Mouse (Mus musculus) urinary bladder, adult 18-20 months (tissue): ENCODE results near the gene Clip1.
A peak's percentile ranks its signal among the peaks of the same experiment; 100 is the strongest.
"Not testable (repeated sequence)": the region's sequence is repeated elsewhere in the genome, so short reads cannot be mapped to it uniquely, and the experiment has no call there.

Experiments used
- DNase-seq, 2 experiments: peaks; one replicate each; pipeline ENCODE4 v3.0.0; 2022; ENCODE audit warnings: low spot score in 2 of 2, mixed read lengths in 2 of 2

The Clip1 gene

DNA sequence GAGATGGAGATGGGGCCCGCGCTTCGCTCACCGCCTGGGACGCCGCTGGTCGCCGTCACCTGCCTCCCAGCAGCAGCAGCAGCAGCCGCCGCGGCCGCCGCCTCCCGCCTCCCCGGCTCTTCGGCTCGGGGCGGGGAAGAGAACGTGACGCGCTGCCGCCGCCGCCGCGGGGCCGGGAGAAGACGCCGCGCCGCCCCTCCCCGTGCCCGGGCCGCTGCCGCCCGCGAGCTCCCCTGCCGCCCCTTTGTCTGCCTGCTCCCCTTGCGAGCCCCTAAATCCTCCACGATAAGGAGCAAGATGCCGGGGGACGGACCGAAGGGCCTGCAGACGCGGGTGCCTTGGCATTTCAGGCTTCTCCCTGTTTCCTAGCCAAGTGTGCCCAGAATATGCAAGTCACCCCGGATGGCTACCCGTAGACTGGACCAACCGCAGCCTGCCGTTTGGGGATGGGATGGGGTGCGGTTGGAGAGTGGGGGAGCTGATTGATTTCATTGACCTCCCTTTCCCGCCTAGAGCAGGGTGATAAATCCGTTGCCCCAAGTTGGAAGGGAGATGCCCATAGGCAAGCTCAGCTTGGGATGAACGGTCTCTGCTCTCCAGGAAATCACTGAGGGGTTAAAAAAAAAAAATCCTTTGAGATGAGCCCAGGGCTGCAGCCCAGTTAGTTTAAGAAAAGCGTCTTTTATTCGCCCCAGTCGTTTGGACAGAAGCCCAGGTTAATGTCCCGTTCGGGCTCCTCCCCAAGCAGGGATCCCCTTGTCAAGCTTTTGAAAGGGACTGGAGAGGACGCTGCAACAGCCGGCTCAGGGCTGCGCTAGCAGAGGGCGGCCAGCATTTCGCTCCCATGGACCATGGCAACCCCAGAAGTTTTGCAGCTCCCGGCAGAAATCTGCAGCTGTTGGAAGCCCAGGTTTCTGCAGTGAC is at the start of gene Clip1:
Clip1 (minus strand) TSS at position 398 of the 924 bp plus-strand sequence.
- DNase-seq, result peak in 1 of 2 experiments; percentile 47

DNA sequence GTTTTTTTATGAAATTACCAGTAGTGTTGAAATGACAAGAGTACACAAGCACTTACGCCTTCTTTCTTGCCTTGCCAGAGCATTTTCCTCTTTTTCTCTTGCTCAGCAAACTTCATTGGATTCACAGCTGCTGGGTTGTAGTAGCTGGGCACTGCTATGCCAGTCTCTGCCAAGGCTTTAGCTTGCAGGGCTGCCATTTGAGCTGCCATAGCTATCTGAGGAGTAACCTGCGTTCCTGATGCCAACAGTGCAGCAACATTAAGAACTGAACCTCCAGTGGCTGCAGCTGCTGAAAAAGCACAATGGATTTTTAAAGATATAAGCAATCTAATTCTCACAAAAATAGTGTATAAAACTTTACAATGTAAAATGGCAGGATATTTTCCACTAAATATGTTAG is 46.6 kb upstream of the Clip1 start:
- DNase-seq, result no peak

DNA sequence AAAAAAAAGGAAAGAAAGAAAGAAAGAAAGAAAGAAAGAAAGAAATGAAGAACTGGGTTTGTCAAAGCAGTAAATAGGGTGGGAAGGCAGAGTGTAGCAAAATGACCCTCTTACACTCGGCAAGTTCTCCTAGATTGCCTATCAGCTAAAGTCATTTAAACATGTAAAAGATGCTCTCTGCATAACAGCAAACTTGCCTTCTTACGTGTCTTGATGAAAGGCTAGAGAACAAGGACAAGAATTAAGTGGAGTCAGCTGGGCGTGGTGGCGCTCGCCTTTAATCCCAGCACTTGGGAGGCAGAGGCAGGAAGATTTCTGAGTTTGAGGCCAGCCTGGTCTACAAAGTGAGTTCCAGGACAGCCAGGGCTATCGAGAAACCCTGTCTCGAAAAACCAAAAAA is 39.4 kb upstream of the Clip1 start:
- not testable (repeated sequence) for DNase-seq

DNA sequence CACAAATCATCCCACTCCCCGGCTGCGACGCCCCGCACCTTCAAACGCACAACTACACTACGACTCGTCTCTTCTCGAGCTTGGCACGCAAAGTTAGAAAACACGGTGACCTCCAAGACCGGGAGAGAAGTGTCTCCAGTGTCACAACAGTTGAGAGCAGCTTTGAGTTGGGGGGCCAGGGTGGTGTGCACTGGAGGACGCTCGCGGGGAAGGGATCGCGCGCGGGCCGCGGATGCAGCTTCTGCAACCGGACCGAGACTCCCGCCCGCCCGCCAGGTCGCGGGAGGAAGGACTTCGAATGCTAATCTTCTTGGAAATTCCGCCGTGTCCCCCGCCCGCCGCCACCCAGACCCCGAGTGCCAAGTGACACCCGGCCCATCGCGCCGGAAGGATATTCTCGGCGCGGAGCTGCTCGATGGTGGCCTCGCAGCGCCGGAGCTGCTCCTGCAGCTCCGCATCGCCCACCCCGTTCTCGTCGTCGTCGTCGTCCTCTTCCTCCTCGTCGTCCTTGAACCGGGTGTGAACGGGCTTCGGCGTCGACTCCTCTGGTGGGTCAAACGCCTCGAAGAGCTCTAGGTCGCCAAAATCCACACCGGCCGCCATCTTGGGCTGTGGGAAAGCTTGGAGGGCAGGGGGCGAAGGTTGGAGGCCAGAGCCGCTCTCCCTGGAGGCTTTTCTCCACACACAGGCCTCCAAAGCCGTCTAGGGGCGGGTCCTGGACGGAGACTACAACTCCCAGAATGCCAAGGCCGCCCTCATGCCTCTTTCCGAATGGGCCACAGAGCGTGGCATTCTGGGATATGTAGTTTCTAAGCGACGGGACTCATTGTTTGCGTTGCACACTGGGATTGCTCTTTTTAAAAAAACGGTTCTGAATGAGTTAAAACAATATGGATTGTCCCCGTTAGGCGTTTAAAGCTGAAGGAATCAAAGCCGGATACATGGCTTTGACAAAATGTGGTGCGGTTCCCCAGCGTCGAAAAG is 36.2 kb upstream of the Clip1 start, which contains the start of gene Zcchc8:
Zcchc8 (minus strand) TSS at position 773 of the 984 bp plus-strand sequence.
- peak; percentile 88 to 94 for DNase-seq

DNA sequence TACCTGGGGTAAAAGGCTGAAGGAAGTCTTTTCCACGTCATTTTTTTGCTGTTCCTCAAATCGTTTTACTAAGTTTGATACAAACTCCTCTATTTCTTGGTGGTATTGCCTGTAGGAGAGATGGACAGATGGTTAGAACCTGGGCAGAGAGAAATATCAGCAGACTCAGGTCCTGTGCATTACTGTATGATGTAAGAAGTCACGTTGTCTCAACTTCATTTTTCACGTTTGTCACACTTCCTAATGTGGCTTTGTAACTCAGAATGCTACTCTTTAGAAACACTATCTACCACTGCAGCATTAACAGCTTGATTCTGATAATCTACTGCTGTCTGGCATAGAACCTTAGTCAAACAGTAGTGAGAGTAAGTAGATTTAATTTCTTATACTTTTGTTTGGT is 30.2 kb upstream of the Clip1 start:
- DNase-seq, result no peak

DNA sequence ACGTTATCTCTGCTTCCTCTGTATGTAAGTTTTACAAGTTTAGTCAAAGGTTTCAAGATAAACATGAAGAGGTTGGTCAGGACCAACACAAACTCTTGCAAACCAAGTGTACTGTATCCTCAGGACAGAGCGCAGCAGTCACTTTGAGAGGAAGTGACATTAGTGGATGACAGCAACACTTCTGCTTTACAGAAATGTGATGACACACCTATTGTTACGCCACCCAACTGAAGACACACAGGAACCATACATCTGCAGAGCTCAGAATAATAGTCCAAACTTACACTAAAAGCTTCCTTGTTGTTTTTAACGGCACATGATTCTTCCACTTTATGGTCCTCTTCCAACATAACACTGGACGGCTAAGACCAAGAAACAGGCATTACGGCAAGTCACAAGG is 29.4 kb upstream of the Clip1 start:
- no peak for DNase-seq

DNA sequence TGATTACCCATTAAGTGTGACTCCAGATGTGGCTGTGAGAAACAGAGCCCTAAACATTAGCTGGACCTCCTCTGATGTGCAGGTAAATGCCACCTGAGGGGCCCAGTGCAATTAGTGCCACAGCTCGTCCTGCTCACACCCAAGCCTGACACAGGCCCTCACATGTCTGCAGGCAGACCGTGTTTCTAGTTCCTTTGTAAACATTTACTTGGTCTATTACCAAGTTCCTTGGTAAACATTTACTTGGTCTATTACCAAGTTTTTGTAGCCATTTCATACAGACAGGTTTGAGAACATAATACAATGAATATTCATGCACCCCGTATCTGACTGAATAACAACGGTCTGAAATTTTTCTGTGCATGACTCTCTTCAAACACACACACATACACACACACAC is 25.2 kb upstream of the Clip1 start:
- peak in 1 of 2 experiments; percentile 45 for DNase-seq

DNA sequence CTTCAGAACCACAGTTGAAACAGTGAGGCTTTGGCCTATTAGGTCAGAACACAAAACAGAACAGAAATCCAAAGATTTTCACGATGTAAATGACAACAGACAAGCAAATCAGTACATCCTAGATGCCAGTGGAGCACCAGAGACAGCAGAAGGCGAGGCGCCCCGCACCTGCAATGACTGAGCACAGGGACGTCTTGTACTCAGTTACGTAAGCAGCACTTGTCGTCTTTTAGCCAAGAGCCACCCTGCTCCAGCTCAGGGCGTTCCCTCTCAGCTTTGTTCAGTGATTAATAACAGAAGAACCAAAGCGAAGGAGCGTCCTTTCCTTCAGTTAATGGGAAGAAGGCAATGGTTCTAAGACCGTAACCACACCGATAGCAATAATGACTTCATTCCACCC is 24.2 kb upstream of the Clip1 start:
- DNase-seq, result peak in 1 of 2 experiments; percentile 15

DNA sequence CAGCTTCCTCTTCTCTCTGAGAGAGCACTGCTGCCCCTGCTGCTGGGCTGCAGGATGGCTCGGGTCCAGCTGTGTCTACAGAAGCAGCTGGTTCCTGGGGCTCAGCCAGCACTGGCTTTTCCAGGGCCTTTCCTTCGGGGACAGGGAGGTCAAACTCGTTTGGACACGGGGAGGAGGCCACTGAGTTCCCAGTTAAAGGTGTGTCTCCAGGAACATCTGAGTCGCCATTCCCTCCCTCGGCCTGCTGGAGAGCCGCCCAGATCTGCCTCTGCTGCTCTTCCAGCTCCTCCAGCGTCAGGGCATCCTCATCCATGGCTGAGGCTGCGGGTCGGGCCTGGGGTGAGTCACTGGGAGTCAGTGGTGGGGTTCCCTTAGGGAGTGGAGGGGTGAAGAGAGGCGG is 16.2 kb upstream of the Clip1 start:
- DNase-seq, result peak in 1 of 2 experiments; percentile 49

DNA sequence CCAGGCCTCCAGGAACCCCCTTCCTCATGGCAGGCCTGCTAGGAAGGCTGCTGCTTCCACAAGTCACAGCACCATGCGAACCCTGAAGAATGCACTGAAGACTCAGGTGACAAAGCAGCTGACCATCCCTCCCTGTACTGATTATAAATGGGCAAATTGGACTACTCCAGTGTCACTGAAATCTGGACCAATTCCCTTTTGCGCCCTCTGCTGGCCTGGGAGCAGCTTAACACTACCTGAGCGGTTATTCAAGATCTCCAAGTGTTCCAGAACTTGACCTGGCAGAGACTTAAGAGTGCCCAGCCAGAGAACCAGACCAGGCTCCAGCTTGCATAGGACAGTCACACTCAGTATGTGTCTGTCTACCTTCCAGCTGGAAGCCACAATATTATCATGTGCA is 14.8 kb upstream of the Clip1 start:
- peak; percentile 64 to 70 for DNase-seq

DNA sequence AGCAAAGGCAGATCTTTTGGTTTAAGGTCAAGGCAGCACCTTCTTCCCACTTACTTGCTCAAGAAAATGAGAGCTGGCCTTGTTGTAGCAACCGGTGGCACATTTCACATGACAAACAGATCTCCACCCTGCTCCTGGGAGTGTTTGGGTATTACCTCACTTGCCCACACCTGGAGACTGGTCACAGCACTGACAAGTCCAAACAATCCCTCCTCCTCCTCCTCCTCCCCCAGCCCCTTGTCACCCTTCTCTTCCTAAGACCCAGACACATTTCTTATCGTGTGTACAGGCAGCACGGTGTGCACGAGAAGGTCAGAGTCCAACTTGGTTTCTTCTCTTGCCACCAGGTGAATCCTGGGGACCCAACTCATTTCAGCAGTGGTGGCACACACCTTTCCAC is 12.5 kb upstream of the Clip1 start:
- DNase-seq, result peak in 1 of 2 experiments; percentile 57

DNA sequence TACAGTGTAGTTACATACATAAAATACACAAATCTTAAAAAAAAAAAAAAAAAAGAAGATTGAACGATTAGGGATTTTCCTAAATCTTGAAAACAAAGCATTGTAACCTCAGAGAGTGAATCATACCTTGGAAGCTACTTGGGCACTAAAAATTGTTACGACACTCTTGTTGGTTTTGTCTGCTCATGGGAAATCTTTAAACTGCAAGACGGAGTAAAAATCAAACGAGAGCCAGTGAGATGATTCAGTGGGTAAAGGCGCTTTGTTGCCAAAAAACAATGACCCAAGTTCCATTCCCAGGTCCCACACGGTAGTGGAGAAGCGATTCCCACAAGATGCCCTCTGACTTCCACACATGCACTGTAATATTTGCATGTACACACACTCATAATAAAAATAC is 11.8 kb upstream of the Clip1 start:
- DNase-seq, result no peak

DNA sequence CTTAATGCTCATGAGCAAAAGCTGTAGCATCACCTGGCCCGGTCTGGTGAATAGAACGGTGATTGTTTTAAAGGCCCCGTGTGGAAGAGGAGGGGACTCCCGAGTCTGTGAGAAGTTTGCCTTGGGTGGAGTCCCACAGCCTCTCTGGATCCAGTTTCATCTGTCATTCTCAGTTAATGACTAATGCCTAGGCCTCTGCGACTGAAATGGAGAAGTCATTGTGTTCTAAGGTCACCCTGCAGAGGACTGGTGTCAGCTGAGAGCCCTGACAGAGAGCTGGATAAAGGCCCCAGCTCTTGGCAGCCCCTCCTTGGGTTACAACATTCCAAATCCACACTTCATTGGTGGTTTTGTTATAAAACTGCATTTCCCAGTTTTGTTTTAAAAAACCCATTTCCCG is 10.1 kb upstream of the Clip1 start:
- peak in 1 of 2 experiments; percentile 66 for DNase-seq

DNA sequence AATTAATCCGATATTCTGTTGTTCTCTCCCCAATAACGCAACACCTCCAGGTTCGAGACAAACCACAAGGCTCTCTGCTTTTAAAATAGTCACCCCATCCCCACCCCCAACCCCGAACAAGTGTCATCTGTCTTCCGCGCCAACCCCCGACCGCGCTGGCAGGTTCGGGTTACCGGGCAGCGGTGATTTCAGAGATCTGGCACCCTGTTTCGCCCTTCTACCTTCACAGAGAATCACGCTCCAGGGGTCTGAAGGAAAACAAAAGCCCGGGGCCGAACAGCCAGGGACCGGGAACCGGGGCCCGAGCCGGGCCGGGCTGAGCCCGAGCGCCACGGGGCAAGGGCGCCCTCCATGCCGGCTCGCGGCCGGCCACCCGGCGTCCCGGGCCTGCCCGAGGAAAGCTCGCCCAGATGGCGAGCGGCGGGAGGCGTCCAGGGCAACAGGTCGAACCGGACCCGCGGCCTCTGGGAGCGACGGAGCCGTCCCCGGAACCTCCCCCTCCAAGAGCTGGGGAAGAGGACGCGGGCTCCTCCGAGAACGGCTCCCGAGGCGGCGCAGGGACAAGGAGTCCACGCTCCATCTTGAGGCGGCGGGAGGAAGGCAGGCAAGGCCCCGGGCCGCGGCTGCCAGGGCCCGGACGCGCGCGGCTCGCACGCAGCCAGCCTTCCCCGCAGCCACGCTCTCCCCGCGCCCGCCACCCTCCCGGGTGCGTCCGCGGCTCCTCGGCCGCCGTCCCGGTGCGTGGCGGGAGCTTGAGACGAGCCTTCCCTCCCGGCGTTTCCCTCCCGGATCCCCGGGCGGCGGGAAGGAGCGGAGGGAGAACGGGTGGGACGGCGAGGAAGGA is 819 bp downstream of the Clip1 start:
- peak; percentile 63 to 77 for DNase-seq

DNA sequence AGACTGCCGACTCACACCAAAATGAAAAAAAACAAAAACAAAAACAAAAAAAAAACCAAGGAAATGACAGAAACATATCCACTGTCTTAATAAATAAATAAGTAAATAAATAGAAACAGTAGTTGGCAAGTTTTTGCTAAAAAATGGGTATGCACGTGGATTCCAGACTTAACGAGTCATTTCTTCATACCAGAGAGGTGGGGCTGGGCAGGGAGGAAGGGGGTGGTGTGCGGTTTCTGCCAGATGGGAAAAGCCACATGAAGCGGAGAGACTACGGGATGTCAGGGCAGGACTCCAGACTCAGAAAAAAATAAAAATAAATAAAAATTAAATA is 1.4 kb downstream of the Clip1 start:
- no peak for DNase-seq

DNA sequence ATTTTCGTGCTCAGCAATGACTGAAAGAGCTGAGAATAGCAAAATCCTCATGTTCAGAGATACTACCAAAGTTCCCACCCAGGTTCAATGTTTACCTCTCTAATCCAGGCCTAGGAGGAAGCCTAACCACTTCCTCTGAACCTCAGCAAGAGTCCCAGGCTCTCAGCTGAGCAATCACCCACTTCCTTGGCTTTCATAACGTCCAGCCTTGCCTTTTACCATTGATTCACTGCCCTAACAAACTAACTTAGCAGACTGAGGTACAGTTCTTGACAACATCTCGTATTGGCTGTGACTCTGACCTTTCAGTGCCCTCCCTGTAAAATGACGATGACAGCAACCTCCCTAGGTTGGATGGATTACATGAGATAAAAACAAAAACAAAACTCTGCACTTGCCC is 2.0 kb downstream of the Clip1 start:
- DNase-seq, result no peak

DNA sequence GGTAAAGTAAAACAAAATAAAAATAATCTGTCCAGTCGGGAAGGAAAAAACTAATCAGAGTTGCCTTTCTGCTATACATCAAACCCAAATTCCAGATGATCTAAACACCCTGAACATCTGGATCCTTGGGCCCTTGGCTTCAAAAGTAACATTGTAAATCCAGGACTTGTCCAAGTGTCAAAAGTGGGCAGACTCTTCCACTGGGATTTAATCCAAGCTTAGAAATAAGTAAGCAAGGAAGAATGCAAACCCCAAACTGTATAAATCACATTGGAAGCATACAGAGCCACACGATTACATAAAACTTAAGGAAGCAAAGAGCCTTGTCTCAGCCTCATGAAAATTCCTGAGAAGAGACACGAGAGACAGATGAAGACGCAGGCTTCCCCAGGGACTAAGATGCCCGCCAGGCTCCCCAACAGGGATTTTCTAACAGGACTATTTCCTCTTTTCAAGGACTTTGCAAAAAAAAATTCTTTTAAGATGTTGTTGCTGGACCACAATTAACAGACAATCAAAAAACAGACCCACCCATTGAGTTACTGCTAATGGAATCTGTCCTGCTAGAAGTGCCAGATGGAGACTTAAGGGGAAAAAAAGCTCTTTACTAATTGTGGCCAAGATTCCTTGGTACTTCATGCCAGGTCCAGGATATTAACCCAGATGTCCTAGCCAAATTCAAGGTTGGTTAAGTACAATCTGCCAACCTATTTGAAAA is 4.7 kb downstream of the Clip1 start:
- no peak for DNase-seq

DNA sequence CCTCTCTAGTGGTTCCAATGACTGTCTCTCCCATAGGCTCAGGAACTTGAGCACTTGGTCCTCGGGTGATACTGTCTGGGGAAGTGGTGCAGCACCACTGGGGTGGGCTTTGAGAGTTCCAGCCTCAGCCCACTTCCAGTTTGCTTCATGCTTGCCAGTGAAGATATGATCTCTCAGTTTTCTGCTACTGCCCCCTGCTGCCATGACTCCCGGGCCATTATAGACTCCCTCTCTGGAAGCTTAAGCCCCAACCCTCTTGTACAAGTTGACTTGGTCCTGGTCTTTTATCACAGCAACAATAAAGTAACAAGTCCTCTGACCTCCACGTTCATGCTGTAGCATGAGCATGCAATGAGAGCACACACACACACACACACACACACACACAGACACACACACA is 5.3 kb downstream of the Clip1 start:
- no peak for DNase-seq

DNA sequence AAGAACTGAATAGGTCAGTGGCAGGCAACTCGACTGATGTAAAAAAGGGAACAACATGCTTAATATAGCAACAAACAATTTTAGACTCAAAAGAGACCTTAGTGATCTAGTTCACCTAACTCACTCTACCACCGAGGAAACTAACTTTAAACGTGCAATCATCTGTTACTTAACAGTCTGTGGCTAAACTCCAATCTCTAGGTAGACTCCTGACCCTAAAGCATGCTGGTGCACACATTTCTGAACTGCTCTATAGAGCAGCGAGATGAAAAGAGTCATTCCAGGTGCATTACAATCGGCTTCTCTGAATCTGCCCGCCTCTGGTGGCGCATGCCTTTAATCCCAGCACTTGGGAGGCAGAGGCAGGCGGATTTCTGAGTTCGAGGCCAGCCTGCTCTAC is 8.7 kb downstream of the Clip1 start:
- no peak for DNase-seq

DNA sequence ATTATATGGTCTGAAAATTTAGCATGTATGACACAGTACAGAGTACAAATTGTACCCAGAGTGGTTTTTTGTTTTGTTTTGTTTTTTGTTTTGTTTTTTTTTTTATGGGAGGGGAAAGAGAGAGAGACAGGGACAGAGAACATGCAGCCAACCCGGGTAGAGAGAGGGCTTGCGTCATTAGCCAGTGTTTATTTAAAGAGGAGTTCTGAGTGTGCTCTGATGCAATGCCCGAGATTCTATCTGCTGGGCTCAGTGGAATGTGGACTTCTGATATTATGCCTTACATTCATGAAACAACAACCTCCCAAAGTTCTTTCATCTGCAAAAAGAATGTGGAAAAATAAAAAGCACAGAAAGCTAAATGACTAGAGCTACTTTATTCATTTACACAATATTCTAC is 9.2 kb downstream of the Clip1 start:
- no peak for DNase-seq

DNA sequence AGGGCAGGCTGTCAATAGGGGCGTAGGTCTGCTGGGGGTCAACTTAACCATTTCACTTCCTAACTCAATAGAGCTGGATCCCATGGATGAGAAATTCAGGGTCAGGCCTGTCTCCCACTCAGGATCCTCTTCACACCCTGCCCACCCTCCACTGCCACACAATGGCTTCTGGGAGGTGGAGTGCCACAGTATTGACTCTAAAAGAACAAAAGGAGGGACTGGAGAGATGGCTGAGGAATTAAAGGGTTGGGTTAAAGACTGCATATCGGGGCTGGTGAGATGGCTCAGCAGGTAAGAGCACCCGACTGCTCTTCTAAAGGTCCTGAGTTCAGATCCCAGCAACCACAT is 13.0 kb downstream of the Clip1 start:
- DNase-seq, result no peak
